Mouse (Mus musculus) left cerebral cortex, adult 11 months (tissue): ENCODE results near the gene Nelfb.

Experiments
- DNase-seq: peaks from one replicate; pipeline ENCODE4 v3.0.0; 2022; ENCODE audit warnings: low spot score

Gene Nelfb

GRCm38 (mm10) chr2:25175690-25176078 is 35.6 kb downstream of the Nelfb start:
- no peak for DNase-seq

DNA sequence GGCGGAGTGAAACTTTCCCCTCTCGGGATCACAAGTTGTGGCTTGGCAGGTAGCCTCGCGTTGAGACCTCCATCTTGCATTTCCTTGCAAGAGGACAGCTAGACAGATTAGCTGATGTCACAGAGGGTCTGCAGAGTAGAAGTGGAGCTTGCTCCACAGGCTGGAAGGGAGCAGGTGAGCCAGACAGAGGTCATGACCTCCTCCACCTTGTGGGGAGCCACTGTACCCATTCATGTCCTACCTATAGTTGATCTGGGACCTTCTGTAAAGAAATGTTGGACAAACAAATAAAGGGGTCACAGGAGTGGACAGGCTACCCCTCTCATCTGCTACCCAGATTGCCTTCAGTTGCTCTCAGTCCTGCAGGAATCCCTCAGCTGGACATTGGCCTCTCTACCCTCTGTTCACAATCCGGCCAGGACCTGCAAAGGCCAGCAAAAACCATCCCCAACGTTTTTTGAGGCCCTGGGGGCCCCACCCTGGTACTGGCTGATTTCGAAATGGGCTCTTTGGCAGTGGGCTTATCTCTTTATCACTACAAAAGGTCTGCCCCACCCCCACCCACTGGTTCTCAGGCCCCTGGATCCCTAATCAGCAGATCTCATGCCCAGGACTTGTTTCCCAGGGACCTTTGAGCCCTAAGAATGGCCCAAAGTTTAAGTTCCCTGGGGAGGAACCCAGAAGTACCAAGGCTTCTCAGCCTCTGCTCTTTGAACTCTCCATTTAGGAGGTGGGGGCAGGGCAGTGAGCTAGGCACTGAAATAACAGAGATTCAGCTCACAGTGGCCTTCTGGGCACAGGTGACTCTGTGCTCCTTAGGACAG is 36.2 kb downstream of the Nelfb start:
- no peak for DNase-seq

GRCm38 (mm10) chr2:25173821-25174220 is 37.5 kb downstream of the Nelfb start:
- no peak for DNase-seq

GRCm38 (mm10) chr2:25172629-25173028 is 38.7 kb downstream of the Nelfb start:
- no peak for DNase-seq

GRCm38 (mm10) chr2:25171769-25172153 is 39.5 kb downstream of the Nelfb start:
- DNase-seq, result no peak

GRCm38 (mm10) chr2:25171101-25171768 is 40.1 kb downstream of the Nelfb start:
- DNase-seq, result no peak

GRCm38 (mm10) chr2:25170326-25171100 is 40.8 kb downstream of the Nelfb start:
- DNase-seq, result no peak

DNA sequence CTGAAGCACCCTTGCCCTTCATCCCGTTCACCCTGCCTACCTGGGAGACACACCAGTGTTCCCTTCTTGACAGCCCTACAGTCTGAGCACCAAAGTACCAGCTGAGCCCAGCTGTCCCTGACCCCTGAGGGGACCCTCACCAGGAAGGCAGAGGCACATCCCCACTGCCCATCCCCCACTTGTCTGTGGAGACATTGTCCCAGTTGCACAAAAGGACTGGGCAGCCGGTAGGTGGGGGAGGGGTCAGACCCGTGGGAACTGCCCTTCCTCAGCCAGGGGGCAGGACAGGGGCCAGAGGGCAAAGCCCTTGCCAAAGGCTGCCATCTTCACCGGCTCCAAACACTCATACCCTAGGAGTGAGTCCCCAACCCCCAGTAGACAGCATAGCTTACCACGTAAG is 41.5 kb downstream of the Nelfb start:
- DNase-seq, result no peak

DNA sequence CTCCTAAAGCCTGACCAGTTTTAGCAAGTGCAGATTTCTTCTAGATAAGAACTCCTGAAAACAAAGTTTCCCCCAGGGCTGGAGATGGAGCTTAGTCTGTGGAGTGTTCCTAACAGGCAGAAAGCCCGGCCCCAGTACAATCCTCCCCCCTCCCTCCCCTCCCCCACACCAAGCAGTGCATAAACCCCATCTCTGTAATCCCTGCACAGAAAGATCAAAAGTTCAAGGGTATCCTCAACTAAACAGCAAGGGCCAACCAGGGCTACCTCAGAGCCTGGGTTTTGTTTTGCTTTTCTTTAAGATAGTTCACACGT is 42.7 kb downstream of the Nelfb start:
- no peak for DNase-seq

DNA sequence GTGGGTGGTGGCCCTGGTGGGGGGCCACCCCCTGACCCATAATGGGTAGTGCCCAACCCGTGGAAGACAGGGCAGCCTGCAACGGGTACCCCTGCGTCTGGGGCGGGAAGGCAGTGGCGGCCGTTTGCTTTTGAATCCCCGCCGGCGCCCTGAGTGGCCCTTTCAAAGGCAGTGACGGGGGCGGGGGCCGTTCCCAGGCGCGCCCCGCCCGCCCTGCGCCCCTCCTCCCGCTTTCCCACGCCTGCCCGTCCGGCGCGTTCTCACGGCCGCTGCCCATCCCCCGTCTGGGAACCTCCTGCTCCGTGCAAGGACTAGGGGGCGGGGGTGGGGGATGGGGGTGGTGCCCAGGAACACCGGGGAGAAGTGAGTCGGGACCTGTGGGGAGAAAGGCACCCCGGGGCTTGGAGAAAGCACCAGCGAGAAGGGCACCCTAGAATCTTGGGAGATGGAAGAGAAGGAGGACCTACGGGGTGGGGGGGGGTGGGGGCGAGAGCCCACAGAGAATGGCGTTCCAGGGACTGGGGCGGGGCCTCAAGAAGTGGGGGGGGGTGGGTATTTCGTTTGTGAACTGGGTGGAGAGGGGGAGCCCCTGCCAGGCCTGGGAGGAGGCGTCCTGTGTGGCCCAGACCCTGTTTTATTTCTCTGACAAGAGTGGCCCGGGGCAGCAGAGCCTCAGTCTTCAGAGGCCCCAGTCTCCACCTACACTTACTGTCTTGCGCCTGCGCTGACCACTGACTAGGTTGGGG is 43.2 kb downstream of the Nelfb start:
- no peak for DNase-seq

GRCm38 (mm10) chr2:25167481-25167880 is 43.8 kb downstream of the Nelfb start:
- DNase-seq, result no peak

DNA sequence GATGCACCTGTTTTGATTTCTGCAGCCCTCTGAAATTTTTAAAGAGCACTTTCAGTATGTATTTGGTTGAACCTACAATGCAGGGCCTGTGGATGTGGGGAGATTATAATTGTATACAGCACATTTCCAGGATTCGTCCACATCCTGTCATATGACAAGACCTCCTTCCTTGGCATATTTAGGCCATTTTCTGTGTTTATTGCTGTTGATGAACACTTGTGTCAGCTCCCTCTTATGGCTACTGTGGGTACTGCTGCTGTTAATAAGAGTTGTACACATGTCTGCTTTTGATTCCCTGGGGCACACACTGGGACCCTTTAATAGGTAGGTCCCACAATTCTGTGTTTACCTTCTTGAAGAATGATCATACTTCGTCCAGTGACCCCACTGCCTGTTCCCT is 53.6 kb downstream of the Nelfb start:
- no peak for DNase-seq

DNA sequence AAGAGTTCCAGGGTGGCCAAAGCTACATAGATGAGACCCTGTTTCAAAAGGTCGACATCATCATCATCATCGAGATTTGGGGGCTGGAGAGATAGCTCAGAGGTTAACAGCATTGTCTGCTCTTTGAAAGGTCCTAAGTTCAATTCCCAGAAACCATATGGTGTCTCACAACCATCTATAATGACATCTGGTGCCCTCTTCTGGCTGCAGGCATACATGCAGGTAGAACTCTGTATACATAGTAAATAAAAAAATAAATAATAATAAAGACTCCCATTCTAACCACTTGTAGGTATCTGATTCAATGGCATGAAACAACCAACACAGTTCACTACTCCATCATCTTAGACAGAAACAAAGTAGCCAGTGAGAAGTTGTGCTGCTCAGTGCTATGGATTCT is 54.3 kb downstream of the Nelfb start:
- DNase-seq, result no peak

DNA sequence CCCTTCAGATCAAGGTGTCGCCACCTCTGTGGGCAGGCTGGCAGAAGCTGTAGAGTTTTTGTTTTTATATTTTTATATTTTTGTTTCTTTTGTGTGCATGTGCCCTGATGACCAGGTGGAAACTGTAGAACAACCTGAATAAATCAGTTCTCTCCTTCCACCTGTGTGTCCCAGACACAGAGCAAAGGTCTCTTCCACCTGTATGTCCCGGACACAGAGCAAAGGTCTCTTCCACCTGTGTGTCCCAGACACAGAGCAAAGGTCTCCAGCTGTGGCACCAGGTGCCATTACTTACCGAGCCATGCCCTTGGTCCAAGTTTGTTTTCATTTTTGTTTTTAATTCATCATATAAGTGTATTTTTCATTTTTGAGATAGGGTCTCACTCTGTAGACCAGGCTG is 55.1 kb downstream of the Nelfb start:
- no peak for DNase-seq

GRCm38 (mm10) chr2:25151280-25151956 is 59.9 kb downstream of the Nelfb start:
- DNase-seq, result no peak
